Mouse (Mus musculus) cerebral cortex, adult 2 months (tissue): ENCODE results near the gene Dnajb3.

ENCODE experiments used
- WGBS: fragments of 180-500 bp; shearing (Covaris S2); methylation state at CpG from one replicate; pipeline ENCODE4 v1.1.7; 2018; 5-methylcytosine and 5-hydroxymethylcytosine counted together

Dnajb3 gene

DNA sequence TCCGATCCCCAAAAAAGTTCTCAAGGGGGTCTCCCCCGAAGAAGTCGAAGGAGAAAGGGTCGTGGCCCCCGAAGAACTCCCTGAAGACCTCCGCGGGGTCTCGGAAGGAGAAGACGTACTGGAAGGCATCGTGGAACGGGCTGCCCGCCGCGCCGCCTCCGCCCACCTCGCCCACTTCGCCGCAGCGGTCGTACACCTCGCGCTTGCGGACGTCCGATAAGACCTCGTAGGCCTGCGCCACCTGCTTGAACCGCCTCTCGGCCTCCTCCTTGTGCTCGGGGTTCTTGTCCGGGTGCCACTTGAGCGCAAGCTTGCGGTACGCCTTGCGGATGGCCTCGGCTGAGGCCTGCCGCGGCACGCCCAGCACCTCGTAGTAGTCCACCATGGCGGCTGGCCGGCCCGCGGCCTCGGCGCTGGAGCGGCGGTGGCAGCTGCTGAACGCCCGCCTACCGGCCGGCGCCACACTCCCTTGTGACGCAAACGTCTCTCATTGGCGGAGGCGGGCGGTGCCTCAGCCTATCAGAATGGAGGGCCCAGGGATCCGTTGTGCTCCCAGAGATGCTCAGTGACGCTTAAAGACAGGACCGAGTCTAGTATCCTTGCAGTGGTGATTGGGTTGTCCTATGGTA is at the start of gene Dnajb3:
Gene Dnajb3, minus strand, starts transcription at position 489 of the 629 bp plus-strand sequence.
- 6% methylated on average over 62 of the region's 62 CpGs for WGBS

DNA sequence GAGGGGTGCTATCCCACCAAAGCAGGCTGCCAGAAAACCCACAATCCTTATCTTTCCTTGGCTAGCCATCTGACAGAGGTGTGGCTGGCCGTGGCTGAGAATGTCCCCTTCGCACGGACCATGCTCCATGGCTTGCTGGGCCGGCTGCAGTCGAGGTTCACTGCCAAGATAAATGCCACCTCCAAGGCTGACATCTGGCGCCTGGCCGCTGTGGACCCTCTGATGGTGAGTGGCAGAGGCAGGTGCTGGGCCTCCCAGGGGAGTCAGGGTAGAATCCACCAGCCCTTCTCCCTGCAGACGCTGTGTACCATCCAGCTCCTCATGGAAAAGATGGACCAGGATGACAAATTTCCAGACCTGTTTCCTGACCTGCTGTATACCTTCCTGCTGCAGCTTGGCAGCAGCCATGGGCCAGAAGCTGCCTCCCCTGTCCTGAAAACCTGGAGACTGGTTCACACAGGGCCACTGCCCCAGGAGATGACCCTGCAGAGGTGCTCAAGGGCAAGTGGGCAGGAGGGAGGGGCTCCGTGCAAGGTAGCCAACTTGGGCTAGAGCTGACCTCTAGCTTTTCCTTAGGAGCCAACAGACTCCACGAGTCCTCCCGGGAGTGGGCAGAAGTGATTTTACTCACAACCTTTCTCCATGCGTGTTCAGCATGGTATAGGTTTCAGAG is 49.3 kb upstream of the Dnajb3 start:
- 88% methylated on average over 12 of the region's 12 CpGs for WGBS

DNA sequence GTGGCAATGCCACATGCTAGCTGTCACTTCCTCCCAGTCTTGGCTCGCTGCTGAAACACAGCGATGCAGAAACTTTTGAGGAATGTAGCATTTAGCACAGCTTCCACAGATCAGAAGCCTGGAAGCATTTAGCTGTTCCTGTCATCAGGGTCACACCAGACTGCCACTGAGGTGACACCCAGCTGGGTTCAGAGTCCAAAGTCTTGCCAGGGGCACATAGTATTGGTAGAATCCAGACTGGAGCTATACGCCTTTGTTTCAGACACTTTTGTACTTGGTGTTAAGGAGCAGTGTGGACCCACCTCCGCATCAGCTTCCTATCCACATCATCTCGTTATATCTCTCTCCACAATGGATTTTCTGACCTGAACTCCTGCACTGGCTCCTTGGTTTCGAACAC is 48.0 kb upstream of the Dnajb3 start:
- WGBS: 71% methylated on average over 6 of the region's 6 CpGs

DNA sequence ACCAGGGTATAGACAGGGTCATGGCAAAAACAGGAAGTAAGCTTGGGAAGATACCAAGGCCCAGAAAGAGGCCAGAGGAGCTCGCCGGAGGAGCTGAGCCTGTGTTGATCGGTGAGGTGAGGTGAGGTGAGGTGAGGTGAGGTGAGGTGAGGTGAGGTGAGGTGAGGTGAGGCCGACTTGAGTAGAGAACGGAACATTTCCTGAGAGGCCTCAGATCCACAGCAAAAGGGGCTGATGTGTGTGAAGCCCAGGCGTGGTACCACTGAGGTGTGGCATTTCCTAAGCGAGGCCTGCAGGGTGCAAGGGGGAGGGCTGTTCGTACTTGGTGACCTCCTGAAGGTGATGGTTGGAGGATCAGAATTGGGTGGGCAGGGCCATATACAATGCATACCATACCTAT is 47.5 kb upstream of the Dnajb3 start:
- 75% methylated on average over 8 of the region's 8 CpGs for WGBS

DNA sequence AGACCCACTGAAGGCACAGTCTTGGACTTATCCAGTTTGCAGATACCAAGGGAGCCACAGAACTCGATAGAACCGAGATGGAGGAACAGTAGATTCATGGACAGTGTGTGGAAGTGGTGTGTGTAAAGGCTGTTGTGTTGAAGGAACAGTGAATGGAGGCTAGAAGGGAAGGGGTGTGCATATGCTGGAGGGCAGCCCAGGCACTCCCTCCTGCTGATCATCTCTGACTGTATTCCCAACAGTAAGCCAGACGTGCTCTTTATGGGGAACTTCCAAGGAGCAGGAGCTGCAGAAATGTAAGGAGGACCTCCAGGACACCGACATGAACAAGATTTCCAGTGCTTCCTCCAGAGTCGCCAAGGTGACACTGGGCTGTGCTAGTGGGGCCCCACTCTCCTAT is 44.4 kb upstream of the Dnajb3 start:
- 81% methylated on average over 5 of the region's 5 CpGs for WGBS

DNA sequence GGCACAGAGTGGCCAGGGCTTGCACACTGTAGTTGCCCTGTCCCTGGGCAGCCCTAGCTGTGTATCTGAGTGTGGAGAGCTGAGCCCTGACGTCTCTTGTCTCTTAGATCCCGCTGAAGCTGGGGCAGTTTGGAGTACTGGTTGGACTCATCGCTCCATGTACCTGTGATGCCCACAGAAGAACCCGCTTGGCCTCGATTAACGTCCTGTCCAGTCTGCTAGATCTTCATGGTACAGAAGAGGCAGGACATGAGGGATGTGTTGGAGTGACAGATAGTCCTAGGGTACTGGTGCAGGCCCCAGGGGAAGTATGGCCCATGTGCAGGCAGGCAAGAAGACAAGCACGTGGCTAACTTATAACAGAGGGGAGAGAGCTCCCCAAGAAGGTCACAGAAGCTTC is 44.0 kb upstream of the Dnajb3 start:
- 78% methylated on average over 7 of the region's 7 CpGs for WGBS

DNA sequence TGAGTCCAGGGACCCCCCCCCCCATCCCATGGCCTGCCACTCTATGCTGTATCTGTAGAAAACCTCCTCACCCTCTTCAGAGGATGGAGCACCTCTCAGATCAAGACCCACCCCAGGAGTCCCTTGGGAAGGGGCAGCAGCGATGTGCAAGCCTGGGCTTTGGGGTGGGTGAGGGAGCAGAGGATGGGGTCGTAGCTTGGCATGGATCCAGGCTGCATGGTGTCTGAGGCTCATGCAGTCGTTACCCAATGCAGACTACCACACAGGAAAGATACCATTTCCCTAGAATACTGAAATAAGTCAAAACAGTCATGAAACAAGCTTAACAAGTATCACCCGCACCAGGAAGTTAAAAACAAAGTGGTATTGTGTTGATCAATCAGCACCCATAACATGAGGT is 43.1 kb upstream of the Dnajb3 start:
- 64% methylated on average over 4 of the region's 4 CpGs for WGBS

DNA sequence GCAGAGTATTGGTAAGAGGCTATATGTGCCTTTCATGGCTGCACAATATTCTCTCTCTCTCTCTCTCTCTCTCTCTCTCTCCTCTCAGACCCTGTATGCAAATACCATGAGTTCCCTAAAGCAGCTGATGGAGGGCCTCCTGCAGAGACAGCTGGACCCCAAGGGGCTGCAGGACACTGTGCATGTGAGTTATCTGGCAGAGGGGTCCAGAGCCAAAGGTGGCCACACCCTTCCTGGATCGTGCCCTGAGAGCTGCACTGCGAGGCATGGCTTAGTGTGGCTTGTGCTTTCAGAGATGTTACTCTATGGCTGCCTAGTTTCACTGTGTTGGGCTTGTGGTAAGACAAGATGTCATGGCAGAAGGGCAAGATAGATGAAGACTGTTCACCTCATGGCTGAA is 42.1 kb upstream of the Dnajb3 start:
- WGBS: 48% methylated on average over 2 of the region's 2 CpGs

DNA sequence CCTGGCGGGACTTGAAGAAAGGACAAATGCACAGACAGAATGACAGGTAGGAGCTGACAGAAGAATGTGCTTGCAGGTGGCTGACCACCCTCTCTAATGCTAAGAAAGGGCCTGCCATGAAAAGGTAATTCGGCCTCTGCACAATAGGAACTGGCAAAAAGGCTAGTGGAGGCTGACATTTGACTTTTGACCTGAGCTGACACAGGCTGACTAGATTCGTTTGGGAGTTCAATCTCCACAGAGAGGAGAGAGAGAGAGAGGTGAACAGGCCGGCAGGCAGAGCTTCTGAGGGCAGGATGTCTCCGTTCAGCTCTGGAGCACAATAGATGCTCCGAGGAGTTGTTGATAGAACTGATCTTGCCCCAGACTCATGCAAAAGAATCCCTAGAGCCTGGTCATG is 40.8 kb upstream of the Dnajb3 start:
- WGBS: 52% methylated on average over 6 of the region's 6 CpGs

DNA sequence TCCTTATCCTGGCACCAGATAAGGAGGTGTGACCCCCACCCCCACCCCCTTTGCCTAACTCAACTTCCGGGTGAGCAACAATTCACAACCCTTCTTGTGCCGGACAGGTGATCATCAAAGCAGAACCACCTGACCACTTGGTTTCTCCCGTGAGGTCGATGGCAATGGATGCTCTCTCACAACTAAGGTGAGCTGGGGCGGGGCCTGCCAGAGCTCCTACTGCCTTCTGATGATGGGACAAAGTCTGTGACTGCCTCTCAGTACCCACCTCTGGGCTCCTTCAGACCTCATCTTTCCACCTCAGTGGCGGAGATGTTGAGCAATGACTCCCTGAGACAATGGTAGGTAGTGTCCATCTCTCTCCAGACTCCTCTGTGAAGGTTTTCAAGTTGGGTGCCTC is 40.3 kb upstream of the Dnajb3 start:
- WGBS: 80% methylated on average over 6 of the region's 6 CpGs

DNA sequence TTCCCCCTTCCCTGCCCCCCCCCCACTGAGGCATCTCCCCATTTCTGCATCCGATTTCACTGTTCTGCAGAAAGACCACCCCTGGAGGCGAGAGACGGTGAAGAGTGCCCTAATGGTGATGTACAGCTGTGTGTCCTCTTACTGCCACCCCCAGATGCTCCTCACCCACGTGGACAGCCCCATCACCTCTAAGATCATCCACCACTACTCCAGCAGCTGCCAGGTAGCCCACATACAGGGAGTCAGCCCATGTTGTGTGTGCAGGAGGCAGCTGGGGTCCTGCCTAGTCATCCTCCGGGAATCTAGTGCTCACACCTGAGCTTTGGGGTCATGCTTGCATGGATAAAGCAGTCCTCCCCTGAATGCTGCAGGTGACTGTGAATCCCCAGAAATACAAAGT is 38.3 kb upstream of the Dnajb3 start:
- WGBS: 69% methylated on average over 5 of the region's 5 CpGs

DNA sequence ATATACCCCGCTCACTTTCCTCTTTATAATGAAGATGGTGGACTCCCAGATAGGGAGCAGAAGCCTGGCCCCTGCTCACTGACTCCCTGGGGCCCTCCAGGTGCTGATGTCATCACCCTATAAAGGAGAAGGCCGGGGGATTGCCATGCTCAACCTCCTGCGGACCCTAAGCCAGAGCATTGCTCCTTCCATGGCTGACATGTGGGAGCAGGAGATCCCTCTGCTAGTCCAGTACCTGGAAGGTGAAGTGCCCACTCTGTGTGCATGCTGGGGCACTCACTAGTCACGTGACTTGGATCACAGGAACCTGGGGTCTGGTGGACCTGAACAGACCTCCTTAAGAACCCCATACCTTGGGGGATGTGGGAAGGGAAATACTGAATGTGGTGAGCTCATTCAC is 35.0 kb upstream of the Dnajb3 start:
- WGBS: 68% methylated on average over 4 of the region's 4 CpGs

DNA sequence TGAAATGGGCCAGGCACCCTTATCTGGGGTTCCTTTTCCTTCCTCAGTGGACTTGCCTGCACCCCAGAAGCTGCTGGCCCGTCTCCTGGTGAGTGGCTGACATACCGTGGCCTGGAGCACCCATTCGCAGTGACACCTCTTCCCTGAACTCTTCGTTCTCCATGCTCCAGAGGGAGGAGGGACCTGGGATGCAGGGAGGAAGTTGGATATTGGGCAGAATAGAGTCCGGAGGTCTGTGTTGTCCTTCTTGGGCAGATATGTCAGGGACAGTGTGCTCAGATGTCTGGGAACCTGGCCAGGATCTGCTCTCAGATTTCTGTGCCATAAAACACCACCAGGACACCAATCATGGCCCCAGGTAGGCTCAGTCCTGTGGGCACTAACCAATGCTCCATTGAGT is 34.5 kb upstream of the Dnajb3 start:
- 77% methylated on average over 5 of the region's 5 CpGs for WGBS

DNA sequence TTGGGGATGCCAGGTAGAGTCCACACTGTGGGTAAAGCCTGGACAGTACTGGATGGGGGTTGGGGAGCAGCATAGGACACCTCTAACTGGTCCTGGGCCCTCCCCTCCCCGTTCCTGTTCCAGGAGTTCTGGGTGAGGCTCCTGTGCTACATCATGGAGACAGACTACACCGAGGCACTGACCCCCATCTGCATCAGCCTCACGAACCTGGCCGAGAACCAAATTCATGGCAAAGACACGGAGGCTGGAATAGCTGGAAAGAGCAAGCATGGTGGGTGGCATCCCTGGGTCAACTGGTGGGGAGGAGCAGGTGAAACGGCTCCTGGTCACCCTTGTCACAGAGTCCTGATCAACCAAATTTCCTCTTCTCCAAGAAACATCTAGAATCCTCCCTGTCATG is 33.2 kb upstream of the Dnajb3 start:
- WGBS: 79% methylated on average over 6 of the region's 6 CpGs

DNA sequence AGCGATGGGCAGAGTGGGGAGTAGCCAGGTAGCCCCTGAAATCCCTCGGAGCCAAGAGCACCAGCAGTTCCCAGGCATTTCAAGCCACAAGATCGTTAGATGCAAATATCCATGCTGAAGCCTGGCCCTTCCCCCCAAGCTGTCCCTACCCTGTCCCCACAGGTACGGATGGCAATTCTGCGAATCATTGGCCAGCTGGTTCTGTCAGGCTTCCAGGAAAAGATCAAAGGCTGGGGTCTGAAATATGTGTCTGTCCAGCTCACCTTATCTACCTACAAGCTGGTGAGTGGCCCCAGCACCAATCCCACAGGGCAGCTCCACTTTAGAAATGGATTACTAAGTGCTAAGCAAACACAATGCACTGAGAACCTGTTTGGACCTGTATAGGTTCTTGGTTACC is 31.7 kb upstream of the Dnajb3 start:
- 77% methylated on average over 5 of the region's 5 CpGs for WGBS

DNA sequence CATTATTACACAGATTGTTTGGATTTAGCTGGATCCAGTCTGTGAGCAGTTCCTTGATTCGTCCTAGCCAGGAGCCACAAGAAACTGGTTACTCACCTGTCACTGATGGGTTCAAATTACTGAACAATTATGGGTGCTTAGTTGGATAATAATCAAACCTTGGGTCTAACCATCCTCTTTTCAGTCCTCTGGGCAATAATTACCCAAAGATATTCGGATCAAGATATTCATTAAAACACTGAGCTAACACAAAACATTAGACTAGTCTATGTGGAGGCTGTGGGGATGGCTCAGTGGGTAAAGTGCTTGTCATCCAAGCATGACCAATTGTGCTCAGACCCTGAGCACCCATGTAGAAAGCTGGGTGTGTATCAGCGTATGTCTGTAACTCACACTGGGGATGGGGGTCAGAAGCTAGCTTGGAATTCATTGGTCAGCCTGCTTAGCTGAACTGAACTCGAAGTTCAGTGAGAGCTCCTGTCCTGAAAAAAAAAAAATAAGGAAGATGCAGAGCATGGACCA is 30.4 kb upstream of the Dnajb3 start:
- 59% methylated on average over 4 of the region's 4 CpGs for WGBS

DNA sequence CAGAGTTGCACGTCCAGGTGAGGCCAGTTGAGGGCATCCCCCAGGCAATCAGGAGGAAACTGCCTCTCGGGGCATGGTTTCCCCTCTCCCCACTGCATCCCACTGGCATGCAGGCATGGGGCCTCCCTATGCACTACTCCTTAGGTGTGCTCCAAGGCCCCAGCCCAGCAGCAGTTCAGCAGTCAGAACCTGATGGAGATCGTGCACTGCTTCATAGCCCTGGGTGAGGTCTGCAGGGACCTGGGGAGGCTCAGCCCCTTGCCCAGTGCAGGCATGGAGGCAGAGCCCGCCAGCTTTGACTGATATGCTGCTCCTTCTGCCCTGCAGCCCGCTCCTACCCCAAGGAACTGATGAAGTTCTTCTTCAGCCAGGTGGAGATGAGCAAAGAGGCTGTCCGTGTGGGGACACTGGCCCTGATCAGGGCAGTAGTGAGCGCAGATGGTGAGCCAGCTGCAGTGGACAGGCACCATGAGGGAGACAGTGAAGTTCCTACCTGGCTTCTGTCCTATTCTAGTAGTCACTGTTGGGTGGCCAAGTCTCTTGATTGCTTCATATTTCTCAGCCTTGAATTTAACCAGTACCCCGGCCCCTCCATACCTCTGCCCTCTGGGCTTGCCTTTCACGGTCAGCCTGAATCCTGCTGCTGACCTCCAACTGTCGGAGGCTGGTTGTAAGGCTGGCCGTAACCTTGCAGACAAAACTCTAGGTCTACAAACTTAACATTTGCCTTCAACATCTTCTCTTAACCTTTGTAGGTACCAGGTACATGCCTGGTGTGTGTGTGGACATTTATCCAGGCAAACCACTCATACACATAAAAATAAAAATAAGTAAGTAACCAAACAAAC is 29.7 kb upstream of the Dnajb3 start:
- 64% methylated on average over 11 of the region's 11 CpGs for WGBS

DNA sequence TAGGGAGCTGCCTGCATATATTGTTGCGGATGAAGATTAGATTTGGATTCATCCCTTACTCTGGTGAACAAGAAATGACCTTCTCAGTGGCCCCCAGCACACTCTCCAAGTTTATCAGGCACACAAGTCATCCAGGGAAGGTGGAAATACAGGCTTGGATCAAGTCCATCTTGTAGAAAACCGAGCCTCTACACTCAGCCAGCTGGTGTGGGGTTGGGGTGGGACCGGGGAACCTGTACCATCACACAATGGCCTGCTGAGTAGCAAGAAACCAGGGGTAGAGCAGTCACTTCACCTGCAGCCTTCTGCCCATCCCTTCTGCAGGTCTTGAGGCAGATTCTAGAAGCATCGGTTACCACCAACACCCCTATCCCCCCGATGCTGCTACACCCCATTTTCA is 29.1 kb upstream of the Dnajb3 start:
- WGBS: 44% methylated on average over 5 of the region's 5 CpGs

DNA sequence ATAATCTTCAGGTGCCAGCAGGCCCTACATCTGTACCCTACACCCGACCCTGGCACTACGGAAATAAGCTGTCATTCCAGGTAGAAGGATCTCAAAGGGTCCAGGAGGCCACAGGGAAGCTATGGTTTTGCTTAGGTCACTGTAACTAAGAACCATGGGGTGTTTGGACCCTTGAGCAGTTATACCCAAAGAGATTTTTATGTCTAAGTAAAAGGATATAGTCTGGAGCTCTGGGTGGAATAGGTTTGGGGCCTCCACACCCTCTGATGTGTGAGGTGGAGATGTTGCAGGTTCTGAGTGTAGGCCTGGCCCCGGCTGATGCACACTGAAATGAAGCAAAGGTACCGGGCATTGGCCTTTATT is 28.6 kb upstream of the Dnajb3 start:
- 63% methylated on average over 4 of the region's 4 CpGs for WGBS

DNA sequence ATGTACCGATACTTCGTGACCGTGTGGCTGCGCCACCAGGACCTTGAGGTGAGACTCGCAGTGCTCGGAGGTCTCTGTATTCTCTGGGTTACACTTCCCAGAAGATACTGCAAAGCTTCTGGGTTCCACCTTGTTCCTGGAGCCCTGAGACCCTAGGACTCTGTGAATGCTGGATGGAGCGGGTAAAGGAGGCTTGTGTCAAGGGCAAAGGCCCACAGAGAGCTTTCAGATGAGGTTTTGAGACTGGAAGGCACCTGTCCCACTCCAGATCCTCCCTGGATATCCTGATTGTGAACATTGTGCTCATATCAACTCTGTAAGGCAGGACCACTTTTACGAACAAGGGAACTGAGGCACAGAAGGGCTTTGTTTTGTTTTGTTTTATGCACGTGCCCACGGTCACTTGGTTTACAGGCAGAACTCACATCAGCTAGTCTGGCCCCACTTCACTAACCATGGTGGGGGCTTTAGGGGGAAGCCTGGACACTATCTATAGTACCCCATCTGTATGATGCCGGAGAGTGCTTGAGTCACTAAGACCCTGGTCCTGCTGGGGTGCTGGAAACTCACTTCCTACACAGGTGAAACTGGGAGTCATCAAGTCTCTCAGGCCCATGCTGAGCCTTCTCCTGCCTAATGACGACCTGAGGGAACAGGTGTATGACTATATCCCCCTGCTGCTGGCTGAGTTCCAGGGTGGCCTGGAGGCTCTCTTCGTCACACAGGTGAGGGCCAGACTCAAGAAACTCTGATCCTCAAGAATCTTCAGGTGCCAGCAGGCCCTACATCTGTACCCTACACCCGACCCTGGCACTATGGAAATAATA is 28.1 kb upstream of the Dnajb3 start:
- 71% methylated on average over 14 of the region's 14 CpGs for WGBS

DNA sequence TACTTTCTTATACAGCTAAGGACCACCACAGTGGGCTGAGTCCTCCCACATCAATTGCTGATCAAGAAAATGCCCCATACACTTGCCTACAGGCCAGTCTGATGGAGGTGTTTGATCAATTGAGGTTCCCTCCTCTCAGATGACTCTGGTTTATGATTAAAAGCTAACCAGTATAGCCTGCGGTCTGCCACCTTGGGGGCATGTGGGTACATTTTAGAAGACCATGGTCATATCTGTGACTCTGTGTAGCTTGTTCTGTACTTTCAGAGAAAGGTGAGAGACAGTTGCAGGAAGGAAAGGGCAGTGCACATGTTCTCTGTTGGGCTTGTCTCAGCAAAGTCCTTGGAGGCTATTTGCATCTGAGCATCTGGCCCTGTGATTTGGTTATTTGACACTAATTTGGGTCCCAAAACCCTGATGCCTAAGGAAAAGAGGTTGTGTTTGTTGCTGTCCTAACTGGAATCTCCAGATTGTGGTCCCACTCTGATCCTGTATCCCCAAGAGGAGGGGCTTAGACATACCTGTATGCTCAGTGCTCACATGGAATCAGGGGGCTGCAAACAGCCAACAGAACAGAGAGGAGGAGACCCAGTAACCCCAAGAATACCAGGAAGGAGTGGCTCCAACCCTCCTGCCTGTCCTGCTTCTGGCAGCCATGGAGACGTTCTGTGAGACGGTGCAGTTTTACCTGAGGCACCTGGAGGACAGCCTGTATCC is 27.2 kb upstream of the Dnajb3 start:
- WGBS: 56% methylated on average over 3 of the region's 3 CpGs
